In genomic region chr1:65088567-65089356, GRCm38 (mm10) we compare ENCODE assay signal across 27 mouse cellular contexts. TPM values are rescaled to one million over a fixed set of nuclear protein-coding genes. Genes with fewer than 3 reads are reported as not detected.
DNase-seq lines count a peak whose midpoint lies in the region; ATAC-seq and TF ChIP-seq lines count a peak whose summit lies in the region.
"Had no signal": no experiment of that assay in that cellular context is flagged by ENCODE, and none has a peak within 500 bp of the region (broad histone marks: within the 10 kb centered on the region; RNA-seq: fewer than 3 reads in every experiment).

No protein-coding gene starts in this region.

- no peaks in the 10 kb centered on the region for H3K36me3 ChIP-seq in intestine, embryonic 16.5 days (ENCODE audit: control insufficient read depth, insufficient read depth, low read length)
- no peaks in the 10 kb centered on the region for H3K36me3 ChIP-seq in intestine, embryonic 15.5 days
- H3K36me3 ChIP-seq in intestine, postnatal 0 days (ENCODE audit: control insufficient read depth, insufficient read depth), result no peaks in the 10 kb centered on the region
- H3K36me3 ChIP-seq: embryonic facial prominence, embryonic 10.5 days; liver, embryonic 13.5 days; neural tube, embryonic 12.5 days had no signal

- H3K9me3 ChIP-seq in intestine, embryonic 16.5 days (ENCODE audit: control insufficient read depth, low read length), result no peaks in the 10 kb centered on the region
- H3K9me3 ChIP-seq in intestine, embryonic 15.5 days, result no peaks in the 10 kb centered on the region
- H3K9me3 ChIP-seq in intestine, postnatal 0 days (ENCODE audit: control insufficient read depth), result no peaks in the 10 kb centered on the region
- H3K9me3 ChIP-seq: embryonic facial prominence, embryonic 10.5 days; forebrain, embryonic 13.5 days; liver, embryonic 13.5 days; neural tube, embryonic 12.5 days had no signal

- H3K4me2 ChIP-seq in intestine, embryonic 16.5 days (ENCODE audit: low read depth, low read length), result no peak overlapping the region
- no peak overlapping the region for H3K4me2 ChIP-seq in intestine, embryonic 15.5 days (replicated peaks)
- H3K4me2 ChIP-seq in intestine, postnatal 0 days (replicated peaks; ENCODE audit: low read depth), result no peak overlapping the region
- H3K4me2 ChIP-seq: forebrain, embryonic 13.5 days; liver, embryonic 13.5 days; neural tube, embryonic 12.5 days had no signal

- H3K9ac ChIP-seq in intestine, embryonic 16.5 days (ENCODE audit: low read depth, low read length), result no peak overlapping the region
- no peak overlapping the region for H3K9ac ChIP-seq in intestine, embryonic 15.5 days
- H3K9ac ChIP-seq in intestine, postnatal 0 days (ENCODE audit: low read depth, low read length), result no peak overlapping the region
- H3K9ac ChIP-seq: forebrain, embryonic 13.5 days; liver, embryonic 13.5 days; neural tube, embryonic 12.5 days had no signal

- no peaks in the 10 kb centered on the region for H3K4me1 ChIP-seq in intestine, embryonic 16.5 days (ENCODE audit: control insufficient read depth, insufficient read depth, low read length)
- no peaks in the 10 kb centered on the region for H3K4me1 ChIP-seq in intestine, embryonic 15.5 days (replicated peaks)
- H3K4me1 ChIP-seq in intestine, postnatal 0 days (replicated peaks; ENCODE audit: control insufficient read depth, insufficient read depth, low read length), result no peaks in the 10 kb centered on the region
- H3K4me1 ChIP-seq: embryonic facial prominence, embryonic 10.5 days; forebrain, embryonic 13.5 days; liver, embryonic 13.5 days; neural tube, embryonic 12.5 days had no signal

- no peak overlapping the region for H3K4me3 ChIP-seq in intestine, embryonic 16.5 days (ENCODE audit: low read length)
- H3K4me3 ChIP-seq in intestine, embryonic 15.5 days (replicated peaks), result no peak overlapping the region
- no peak overlapping the region for H3K4me3 ChIP-seq in intestine, postnatal 0 days (ENCODE audit: low read depth, low read length)
- H3K4me3 ChIP-seq: embryonic facial prominence, embryonic 10.5 days; forebrain, embryonic 13.5 days; heart, adult 2 months; left cerebral cortex, adult 2 months; liver, embryonic 13.5 days; neural tube, embryonic 12.5 days had no signal

- H3K27me3 ChIP-seq in intestine, embryonic 16.5 days (replicated peaks; ENCODE audit: control insufficient read depth, insufficient read depth, low read length), result no peaks in the 10 kb centered on the region
- H3K27me3 ChIP-seq in intestine, embryonic 15.5 days (replicated peaks), result no peaks in the 10 kb centered on the region
- no peaks in the 10 kb centered on the region for H3K27me3 ChIP-seq in intestine, postnatal 0 days (replicated peaks; ENCODE audit: control insufficient read depth, insufficient read depth, low read length)
- H3K27me3 ChIP-seq: forebrain, embryonic 13.5 days; liver, embryonic 13.5 days; neural tube, embryonic 12.5 days had no signal

- WGBS in intestine, embryonic 16.5 days, result 74% methylated on average over 6 of the region's 6 CpGs
- 78% methylated on average over 6 of the region's 6 CpGs for WGBS in intestine, embryonic 15.5 days
- 66% methylated on average over 6 of the region's 6 CpGs for WGBS in intestine, postnatal 0 days

- ATAC-seq in intestine, embryonic 16.5 days, result peak; percentile 62; the same call in 1 of the 2 replicates
- ATAC-seq in intestine, embryonic 15.5 days, result no peak
- ATAC-seq in intestine, postnatal 0 days, result peak; percentile 69
- ATAC-seq: forebrain, embryonic 13.5 days; hindbrain, postnatal 0 days had no signal

- no peak overlapping the region for H3K27ac ChIP-seq in intestine, embryonic 16.5 days (ENCODE audit: low read length)
- no peak overlapping the region for H3K27ac ChIP-seq in intestine, embryonic 15.5 days
- no peak overlapping the region for H3K27ac ChIP-seq in intestine, postnatal 0 days (ENCODE audit: low read depth, low read length)
- H3K27ac ChIP-seq: embryonic facial prominence, embryonic 10.5 days; forebrain, embryonic 13.5 days; heart, adult 2 months; hindbrain, postnatal 0 days; left cerebral cortex, adult 2 months; liver, embryonic 13.5 days; neural tube, embryonic 12.5 days had no signal

- DNase-seq in 416B (ENCODE audit: low read depth) (peak; percentile 86), MEL-GATA-1-ER (ENCODE audit: extremely low read depth, low read depth) (peak; percentile 47)
- DNase-seq in kidney, adult 11 months, result no peak
- no peak for DNase-seq in layer of hippocampus, postnatal 14 days (ENCODE audit: low spot score in 2 of 2)
- no peak for DNase-seq in thymus, postnatal 25 days
- DNase-seq: adrenal gland, postnatal 36 days; cerebellum, adult 8-10 months; heart, adult 2 months; kidney, adult 8-10 months; kidney, postnatal 25 days; left cerebral cortex, postnatal 4 days; liver, embryonic 13.5 days; thymus, postnatal 4 days had no signal

- no peak for TF ChIP-seq CTCF in intestine, postnatal 0 days (IDR thresholded peaks at IDR 0.05; ENCODE audit: low read depth)

RNA-seq across cellular contexts. Expression of gene Crygb, which starts 6.7 kb away (rescaled TPM):
- polyA plus RNA-seq in intestine, embryonic 16.5 days (2015; fragmentation: Nextera tagmentation; extraction: Ambion mirVana), result not detected in 2 replicates
- not detected in 2 replicates for polyA plus RNA-seq in intestine, embryonic 15.5 days (2015; fragmentation: Nextera tagmentation; extraction: Ambion mirVana)
- not detected in 2 replicates for polyA plus RNA-seq in intestine, postnatal 0 days (2015; fragmentation: Nextera tagmentation; extraction: Ambion mirVana)
- total RNA-seq in layer of hippocampus, postnatal 14 days (2021), result not detected
- total RNA-seq: adrenal gland, postnatal 36 days; heart, adult 2 months; hematopoietic stem cell, adult 5-6 weeks; hindbrain, postnatal 0 days; left cerebral cortex, adult 2 months; left cerebral cortex, postnatal 4 days; megakaryocyte-erythroid progenitor cell, adult 5-6 weeks had no signal
- polyA plus RNA-seq: embryonic facial prominence, embryonic 10.5 days; forebrain, embryonic 13.5 days; heart, adult 2 months; liver, embryonic 13.5 days; lung, embryonic 16.5 days; neural tube, embryonic 12.5 days; spleen, adult 2 months had no signal

RNA-seq across cellular contexts. Expression of gene Cryga, which starts 14.4 kb away (rescaled TPM):
- polyA plus RNA-seq in intestine, embryonic 16.5 days (2015; fragmentation: Nextera tagmentation; extraction: Ambion mirVana), result not detected in 2 replicates
- polyA plus RNA-seq in intestine, embryonic 15.5 days (2015; fragmentation: Nextera tagmentation; extraction: Ambion mirVana), result not detected in 2 replicates
- not detected in 2 replicates for polyA plus RNA-seq in intestine, postnatal 0 days (2015; fragmentation: Nextera tagmentation; extraction: Ambion mirVana)
- under 1 TPM in 1 of 2 experiments, not detected in 1; 0.65 TPM for total RNA-seq in layer of hippocampus, postnatal 14 days (2021)
- total RNA-seq: adrenal gland, postnatal 36 days; heart, adult 2 months; hematopoietic stem cell, adult 5-6 weeks; megakaryocyte-erythroid progenitor cell, adult 5-6 weeks had no signal
- polyA plus RNA-seq: embryonic facial prominence, embryonic 10.5 days; forebrain, embryonic 13.5 days; heart, adult 2 months; heart, embryonic 16.5 days; liver, embryonic 13.5 days; lung, embryonic 16.5 days; neural tube, embryonic 12.5 days; spleen, adult 2 months; stomach, embryonic 14.5 days had no signal

RNA-seq across cellular contexts. Expression of gene Crygc, which starts 15.3 kb away (rescaled TPM):
- not detected in 2 replicates for polyA plus RNA-seq in intestine, embryonic 16.5 days (2015; fragmentation: Nextera tagmentation; extraction: Ambion mirVana)
- not detected in 2 replicates for polyA plus RNA-seq in intestine, embryonic 15.5 days (2015; fragmentation: Nextera tagmentation; extraction: Ambion mirVana)
- not detected in 2 replicates for polyA plus RNA-seq in intestine, postnatal 0 days (2015; fragmentation: Nextera tagmentation; extraction: Ambion mirVana)
- not detected for total RNA-seq in layer of hippocampus, postnatal 14 days (2021)
- total RNA-seq: adrenal gland, postnatal 36 days; heart, adult 2 months; hematopoietic stem cell, adult 5-6 weeks; hindbrain, postnatal 0 days; left cerebral cortex, adult 2 months; left cerebral cortex, postnatal 4 days; megakaryocyte-erythroid progenitor cell, adult 5-6 weeks had no signal
- polyA plus RNA-seq: embryonic facial prominence, embryonic 10.5 days; forebrain, embryonic 13.5 days; heart, adult 2 months; heart, embryonic 16.5 days; hindbrain, postnatal 0 days; liver, embryonic 13.5 days; lung, embryonic 16.5 days; neural tube, embryonic 12.5 days; spleen, adult 2 months; stomach, embryonic 14.5 days had no signal

RNA-seq across cellular contexts. Expression of gene Crygd, which starts 25.5 kb away (rescaled TPM):
- polyA plus RNA-seq in intestine, embryonic 16.5 days (2015; fragmentation: Nextera tagmentation; extraction: Ambion mirVana), result not detected in 2 replicates
- polyA plus RNA-seq in intestine, embryonic 15.5 days (2015; fragmentation: Nextera tagmentation; extraction: Ambion mirVana), result not detected in 2 replicates
- not detected in 2 replicates for polyA plus RNA-seq in intestine, postnatal 0 days (2015; fragmentation: Nextera tagmentation; extraction: Ambion mirVana)
- total RNA-seq in layer of hippocampus, postnatal 14 days (2021), result not detected
- total RNA-seq: adrenal gland, postnatal 36 days; heart, adult 2 months; hematopoietic stem cell, adult 5-6 weeks; hindbrain, postnatal 0 days; left cerebral cortex, adult 2 months; left cerebral cortex, postnatal 4 days; megakaryocyte-erythroid progenitor cell, adult 5-6 weeks had no signal
- polyA plus RNA-seq: embryonic facial prominence, embryonic 10.5 days; forebrain, embryonic 13.5 days; heart, adult 2 months; heart, embryonic 16.5 days; hindbrain, postnatal 0 days; liver, embryonic 13.5 days; lung, embryonic 16.5 days; neural tube, embryonic 12.5 days; spleen, adult 2 months; stomach, embryonic 14.5 days had no signal

RNA-seq across cellular contexts. Expression of gene Gm28845, which starts 30.6 kb away (rescaled TPM):
- not detected in 2 replicates for polyA plus RNA-seq in intestine, embryonic 16.5 days (2015; fragmentation: Nextera tagmentation; extraction: Ambion mirVana)
- not detected in 2 replicates for polyA plus RNA-seq in intestine, embryonic 15.5 days (2015; fragmentation: Nextera tagmentation; extraction: Ambion mirVana)
- not detected in 2 replicates for polyA plus RNA-seq in intestine, postnatal 0 days (2015; fragmentation: Nextera tagmentation; extraction: Ambion mirVana)
- total RNA-seq in layer of hippocampus, postnatal 14 days (2021), result 1 to 10 TPM in 1 of 2 experiments, under 1 TPM in 1; 0.60 to 1.3 TPM
- total RNA-seq: adrenal gland, postnatal 36 days; heart, adult 2 months; hematopoietic stem cell, adult 5-6 weeks; megakaryocyte-erythroid progenitor cell, adult 5-6 weeks had no signal
- polyA plus RNA-seq: embryonic facial prominence, embryonic 10.5 days; forebrain, embryonic 13.5 days; heart, adult 2 months; heart, embryonic 16.5 days; liver, embryonic 13.5 days; lung, embryonic 16.5 days; neural tube, embryonic 12.5 days; spleen, adult 2 months; stomach, embryonic 14.5 days had no signal

Comparison
In these comparisons a context has a peak if more than half of its experiments do, and no peak if none do; other contexts are left out.
1. DNase-seq: peak in 416B (single experiment) and MEL-GATA-1-ER (single experiment); none in kidney, adult 11 months (single experiment), layer of hippocampus, postnatal 14 days (0 of 2) and thymus, postnatal 25 days (single experiment).